Mouse (Mus musculus): ENCODE measurements around the gene Gns. TPM values are rescaled to one million over a fixed set of nuclear protein-coding genes. Genes with fewer than 3 reads are reported as not detected.

Gene Gns
- polyA plus RNA-seq, 1 experiment, result not detected

GRCm38 (mm10) chr10:121428011-121428711, 63.3 kb downstream of the Gns start:
- WGBS, result 73% methylated on average over 15 of the region's 15 CpGs
- no peak overlapping the region for H3K27ac ChIP-seq (ENCODE audit: insufficient read depth, low read depth, low read length)
- H3K4me3 ChIP-seq (ENCODE audit: insufficient read depth, low read depth, low read length), result no peak overlapping the region
- TF ChIP-seq POLR2A (IDR thresholded peaks at IDR 0.05; ENCODE audit: insufficient read depth, low read depth, low read length), result no peak
- peaks cover 24% of the 10 kb centered on the region for H3K4me1 ChIP-seq (ENCODE audit: control insufficient read depth, insufficient read depth, low read length)

GRCm38 (mm10) chr10:121429089-121429488, 64.2 kb downstream of the Gns start:
- WGBS, result 42% methylated on average over 2 of the region's 2 CpGs
- Histone ChIP-seq H3K27ac (ENCODE audit: insufficient read depth, low read depth, low read length) (no peak overlapping the region), H3K4me3 (ENCODE audit: insufficient read depth, low read depth, low read length) (no peak overlapping the region), H3K4me1 (ENCODE audit: control insufficient read depth, insufficient read depth, low read length) (peaks cover 21% of the 10 kb centered on the region)
- no peak for TF ChIP-seq CTCF (IDR thresholded peaks at IDR 0.05; ENCODE audit: insufficient read depth, low read depth, low read length)
- no peak for TF ChIP-seq POLR2A (IDR thresholded peaks at IDR 0.05; ENCODE audit: insufficient read depth, low read depth, low read length)

DNA sequence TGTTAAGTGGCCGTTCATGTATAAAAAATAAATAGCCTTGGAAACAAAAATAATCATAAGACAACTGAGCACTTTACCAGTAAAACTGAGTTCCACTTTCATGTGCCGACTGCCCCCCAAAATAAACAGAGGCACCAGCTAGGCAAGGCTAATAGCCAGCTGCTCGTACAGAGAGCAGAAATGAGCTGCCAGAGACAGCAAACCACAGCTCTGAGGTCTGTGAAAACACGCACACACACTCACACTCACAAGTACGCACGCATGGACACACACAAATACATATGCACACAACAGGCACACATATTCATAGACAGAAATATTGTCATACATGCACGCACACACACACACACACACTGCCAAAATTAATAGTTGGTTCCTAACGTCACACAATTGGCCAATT, 64.7 kb downstream of the Gns start:
- Histone ChIP-seq H3K27ac (ENCODE audit: insufficient read depth, low read depth, low read length) (no peak overlapping the region), H3K4me3 (ENCODE audit: insufficient read depth, low read depth, low read length) (no peak overlapping the region), H3K4me1 (ENCODE audit: control insufficient read depth, insufficient read depth, low read length) (peaks cover 21% of the 10 kb centered on the region)
- no peak for TF ChIP-seq POLR2A (IDR thresholded peaks at IDR 0.05; ENCODE audit: insufficient read depth, low read depth, low read length)
- no peak for TF ChIP-seq CTCF (IDR thresholded peaks at IDR 0.05; ENCODE audit: insufficient read depth, low read depth, low read length)
- 32% methylated on average over 8 of the region's 8 CpGs for WGBS

DNA sequence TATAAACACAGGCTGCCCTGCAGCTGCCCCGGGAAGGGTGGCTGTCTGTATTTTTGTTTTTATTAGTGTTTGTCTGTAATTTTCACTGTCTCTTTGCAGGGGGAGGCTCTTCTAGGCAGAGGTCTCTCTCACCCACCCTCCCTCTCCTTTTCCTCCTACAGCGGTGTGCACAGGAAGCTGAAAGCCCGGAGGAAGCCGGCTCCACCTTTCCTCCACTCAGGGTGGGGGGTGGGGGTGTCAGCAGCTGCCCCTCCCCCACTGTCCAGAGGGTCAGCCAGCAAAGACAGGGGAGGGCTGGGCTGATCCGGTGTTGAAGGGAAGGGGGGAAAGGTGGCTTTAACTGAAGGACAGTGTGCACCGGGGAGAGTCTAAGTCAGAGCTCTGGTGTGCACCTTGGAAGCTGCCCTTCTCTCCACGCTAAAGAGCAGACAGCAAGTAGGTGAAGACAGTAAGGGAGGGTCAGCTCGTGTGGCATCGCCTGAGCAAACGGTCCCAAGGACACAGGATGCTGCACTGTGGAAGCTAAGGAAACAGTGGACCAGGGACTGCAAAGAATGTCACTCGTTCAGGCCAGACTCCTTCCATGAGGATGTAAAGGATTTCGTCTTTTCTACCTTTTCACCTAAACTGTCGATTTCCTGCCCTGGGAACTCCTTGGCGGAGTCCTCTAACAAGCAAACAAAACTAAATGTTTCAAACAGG, 65.2 kb downstream of the Gns start:
- Histone ChIP-seq H3K4me3 (ENCODE audit: insufficient read depth, low read depth, low read length) (no peak overlapping the region), H3K27ac (ENCODE audit: insufficient read depth, low read depth, low read length) (no peak overlapping the region), H3K4me1 (ENCODE audit: control insufficient read depth, insufficient read depth, low read length) (peaks cover 21% of the 10 kb centered on the region)
- 46% methylated on average over 14 of the region's 14 CpGs for WGBS
- TF ChIP-seq POLR2A (IDR thresholded peaks at IDR 0.05; ENCODE audit: insufficient read depth, low read depth, low read length), result no peak
- no peak for TF ChIP-seq CTCF (IDR thresholded peaks at IDR 0.05; ENCODE audit: insufficient read depth, low read depth, low read length)

GRCm38 (mm10) chr10:121430764-121431540, 66.1 kb downstream of the Gns start:
- H3K4me3 ChIP-seq (ENCODE audit: insufficient read depth, low read depth, low read length), result no peak overlapping the region
- peaks cover 21% of the 10 kb centered on the region for H3K4me1 ChIP-seq (ENCODE audit: control insufficient read depth, insufficient read depth, low read length)
- 80% methylated on average over 15 of the region's 15 CpGs for WGBS
- no peak for TF ChIP-seq CTCF (IDR thresholded peaks at IDR 0.05; ENCODE audit: insufficient read depth, low read depth, low read length)
- no peak for TF ChIP-seq POLR2A (IDR thresholded peaks at IDR 0.05; ENCODE audit: insufficient read depth, low read depth, low read length)
- no peak overlapping the region for H3K27ac ChIP-seq (ENCODE audit: insufficient read depth, low read depth, low read length)

DNA sequence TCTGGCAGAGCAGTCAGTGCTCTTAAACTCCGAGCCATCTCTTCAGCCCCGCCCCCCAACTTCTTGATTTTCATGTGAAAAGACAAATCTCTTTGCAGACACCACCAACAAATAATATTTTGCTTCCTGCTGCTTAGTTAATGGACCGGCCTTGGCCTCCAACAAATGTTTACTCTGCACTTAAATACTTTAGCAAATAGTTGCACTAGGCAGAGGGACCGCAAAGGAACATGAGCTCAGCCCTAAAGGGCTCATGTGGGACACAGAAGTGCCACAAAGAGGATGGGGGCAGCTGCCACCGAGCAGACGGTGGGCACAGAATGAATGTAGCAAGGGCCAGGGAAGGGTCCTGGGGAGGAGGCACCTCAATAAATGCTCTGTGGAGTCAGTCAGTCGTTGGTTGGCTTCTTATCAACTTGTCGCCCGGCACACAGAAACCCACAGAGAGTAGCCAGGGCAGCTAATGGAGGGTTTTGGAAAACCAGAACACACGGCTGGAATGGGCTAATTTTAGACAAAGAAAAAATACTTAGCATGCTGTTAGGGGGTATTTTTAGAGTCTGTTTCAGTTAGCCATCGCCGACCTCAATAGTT, 67.2 kb downstream of the Gns start:
- 40% methylated on average over 12 of the region's 12 CpGs for WGBS
- Histone ChIP-seq H3K4me3 (ENCODE audit: insufficient read depth, low read depth, low read length) (no peak overlapping the region), H3K4me1 (ENCODE audit: control insufficient read depth, insufficient read depth, low read length) (peaks cover 21% of the 10 kb centered on the region), H3K27ac (ENCODE audit: insufficient read depth, low read depth, low read length) (0 out of 2 replicates have a peak overlapping the region, but pooled peaks have one; percentile 32)
- TF ChIP-seq POLR2A (IDR thresholded peaks at IDR 0.05; ENCODE audit: insufficient read depth, low read depth, low read length) (no peak), CTCF (IDR thresholded peaks at IDR 0.05; ENCODE audit: insufficient read depth, low read depth, low read length) (no peak)

DNA sequence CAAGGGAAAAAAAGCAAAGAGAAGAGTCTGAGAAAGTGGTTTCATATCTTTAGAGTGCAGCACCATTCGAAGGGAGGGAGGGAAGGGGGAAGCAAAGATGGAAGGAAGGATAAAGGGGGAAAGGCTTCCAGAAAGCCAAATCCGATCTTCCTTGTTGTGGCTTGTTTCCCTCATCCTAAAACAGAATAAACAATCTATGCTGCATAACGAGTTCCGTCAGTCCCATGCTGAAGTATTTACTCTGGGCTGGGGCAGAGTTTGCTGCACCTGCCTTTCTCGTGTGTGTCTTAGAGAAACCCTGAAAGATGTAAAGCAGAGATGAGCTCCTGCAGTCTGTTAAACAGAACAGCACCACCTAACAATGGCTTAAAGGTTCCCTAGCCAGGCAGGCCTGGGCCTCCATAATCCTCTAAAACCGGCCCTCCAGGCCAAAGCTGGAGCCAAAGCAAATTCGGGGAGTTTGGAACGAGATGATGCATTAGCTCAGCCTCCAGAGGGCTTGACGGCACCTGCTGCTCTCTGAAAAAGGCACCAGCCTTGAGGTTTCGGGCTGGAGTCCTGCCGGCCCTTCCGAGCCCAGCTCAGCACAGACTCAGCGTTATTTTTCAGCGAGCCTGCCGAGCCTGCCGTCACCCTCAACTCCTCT, 67.9 kb downstream of the Gns start:
- TF ChIP-seq POLR2A (IDR thresholded peaks at IDR 0.05; ENCODE audit: insufficient read depth, low read depth, low read length) (no peak), CTCF (IDR thresholded peaks at IDR 0.05; ENCODE audit: insufficient read depth, low read depth, low read length) (no peak)
- H3K4me3 ChIP-seq (ENCODE audit: insufficient read depth, low read depth, low read length), result no peak overlapping the region
- H3K4me1 ChIP-seq (ENCODE audit: control insufficient read depth, insufficient read depth, low read length), result peaks cover 20% of the 10 kb centered on the region
- peak overlapping the region; percentile 32; the same call in 1 of the 2 replicates for H3K27ac ChIP-seq (ENCODE audit: insufficient read depth, low read depth, low read length)
- 50% methylated on average over 16 of the region's 16 CpGs for WGBS

GRCm38 (mm10) chr10:121434441-121435103, 69.7 kb downstream of the Gns start:
- no peak overlapping the region for H3K4me3 ChIP-seq (ENCODE audit: insufficient read depth, low read depth, low read length)
- H3K4me1 ChIP-seq (ENCODE audit: control insufficient read depth, insufficient read depth, low read length), result peaks cover 14% of the 10 kb centered on the region
- TF ChIP-seq CTCF (IDR thresholded peaks at IDR 0.05; ENCODE audit: insufficient read depth, low read depth, low read length) (no peak), POLR2A (IDR thresholded peaks at IDR 0.05; ENCODE audit: insufficient read depth, low read depth, low read length) (no peak)
- no peak overlapping the region for H3K27ac ChIP-seq (ENCODE audit: insufficient read depth, low read depth, low read length)
- 92% methylated on average over 15 of the region's 15 CpGs for WGBS
